Mouse (Mus musculus) MEL (cell line): Measurements from ENCODE around the gene Ckap4.

Source experiments
- CTCF ChIP-seq, 3 experiments: IDR thresholded peaks in 2 of 3; conservative IDR thresholded peaks in 1 of 3; 2 replicates each; pipeline ENCODE4 v1.5.1; 2011 to 2012; ENCODE audit warnings: low read length in 3 of 3, low read depth in 2 of 3, mild to moderate bottlenecking in 2 of 3, improper control_type of control experiment in 1 of 3, inconsistent platforms in 1 of 3, mixed read lengths in 1 of 3, moderate library complexity in 1 of 3; ENCODE audit not compliant: control insufficient read depth in 1 of 3, insufficient read depth in 1 of 3, poor library complexity in 1 of 3, severe bottlenecking in 1 of 3
- POLR2A ChIP-seq, 2 experiments: IDR thresholded peaks; 2 replicates each; pipeline ENCODE4 v1.6.1; 2011 to 2012; ENCODE audit warnings: low read length in 2 of 2, mild to moderate bottlenecking in 2 of 2, control low read depth in 1 of 2, improper control_type of control experiment in 1 of 2, low read depth in 1 of 2, moderate library complexity in 1 of 2; ENCODE audit not compliant: control insufficient read depth in 1 of 2, insufficient read depth in 1 of 2, poor library complexity in 1 of 2
- SIN3A ChIP-seq: IDR thresholded peaks from 2 replicates; pipeline ENCODE4 v1.6.1; 2012; ENCODE audit warnings: low read length, improper control_type of control experiment, inconsistent platforms

GRCm38 (mm10) chr10:84544841-84545610, 11.2 kb upstream of the Ckap4 start:
- TF ChIP-seq POLR2A (IDR thresholded peaks at IDR 0.05; ENCODE audit: control insufficient read depth in 1 of 2, insufficient read depth in 1 of 2, low read depth in 1 of 2, low read length in 2 of 2, poor library complexity in 1 of 2) (no peak), CTCF (IDR thresholded peaks at IDR 0.05 in 2 of 3, conservative IDR thresholded peaks at IDR 0.05 in 1 of 3; ENCODE audit: control insufficient read depth in 1 of 3, insufficient read depth in 1 of 3, low read depth in 2 of 3, low read length in 3 of 3, poor library complexity in 1 of 3, severe bottlenecking in 1 of 3) (no peak), SIN3A (no peak)
